Mouse (Mus musculus) erythroblast, adult 5-6 weeks (primary cell): Measurements from ENCODE around the gene Lsm7. TPM values are rescaled to one million over a fixed set of nuclear protein-coding genes. Genes with fewer than 3 reads are reported as not detected.

Experiments used
- ATAC-seq: replicated peaks from 2 replicates; pipeline ENCODE4 v1.8.0; 2016; ENCODE audit warnings: moderate number of reproducible peaks, mild to moderate bottlenecking, moderate TSS enrichment, inconsistent platforms; ENCODE audit not compliant: poor library complexity, low FRiP score, severe bottlenecking
- total RNA-seq, 2 experiments: library from RNA; stranded (forward) in 1 of 2; stranded (reverse) in 1 of 2; fragments of 150-400 nt in 1 of 2; fragments of 200-764, 138-1000 nt in 1 of 2; gene quantifications; 2 replicates each; pipeline versions ENCODE4 v1.2.3 to v1.2.4; 2015 to 2017; ENCODE audit warnings: low replicate concordance in 2 of 2

Gene Lsm7
- 27.8 and 33.2 TPM in 2 replicates for total RNA-seq (2015; ENCODE audit: low replicate concordance)
- 59.8 and 67.9 TPM in 2 replicates for total RNA-seq (2017; ENCODE audit: low replicate concordance)

DNA sequence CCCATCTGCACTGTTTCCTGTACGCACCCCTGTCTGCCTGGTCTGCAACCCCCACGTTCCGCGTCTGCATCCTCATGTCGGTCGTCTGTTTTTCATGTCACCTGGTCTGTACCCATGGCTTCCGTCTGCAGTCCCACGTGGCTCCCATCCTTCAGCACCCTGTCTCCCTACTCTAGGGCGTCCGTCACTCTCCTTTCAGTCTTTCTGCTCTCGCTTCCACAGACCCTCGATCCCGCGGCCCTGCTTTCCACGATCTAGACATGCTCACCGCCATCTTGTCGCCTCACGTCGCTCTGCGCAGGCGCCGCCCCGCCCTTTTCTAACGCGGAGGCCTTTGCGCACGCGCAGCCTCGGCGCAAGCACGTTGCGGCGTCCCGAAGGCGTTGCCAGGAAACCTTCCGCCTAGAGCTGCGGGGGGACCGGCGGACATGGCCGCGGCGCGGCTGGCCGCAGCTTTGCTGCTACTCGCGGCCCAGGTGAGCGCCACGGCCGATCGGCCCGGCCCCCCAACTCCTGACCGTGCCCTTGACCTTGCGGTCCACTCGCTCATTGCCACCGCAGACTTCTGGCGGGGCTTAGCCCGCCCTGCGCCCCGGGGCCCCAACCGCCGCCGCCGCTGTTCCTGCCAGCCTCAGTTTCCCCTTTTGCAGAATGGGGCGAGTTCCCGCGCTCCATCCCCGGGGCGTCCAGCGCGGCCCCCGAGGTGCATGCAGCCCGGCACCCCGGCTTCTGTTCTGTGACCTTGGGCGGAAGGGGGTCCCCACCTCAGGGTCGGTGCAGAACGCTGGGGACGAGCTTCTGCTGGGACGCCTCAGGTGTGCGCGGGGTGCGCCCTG lies at the start of gene Lsm7, which contains the start of gene Sppl2b:
Gene Lsm7 (minus strand): TSS at position 297 of the 836 bp plus-strand sequence.
Gene Sppl2b (plus strand): TSS at position 363 of the 836 bp plus-strand sequence.
- ATAC-seq = peak; percentile 33

DNA sequence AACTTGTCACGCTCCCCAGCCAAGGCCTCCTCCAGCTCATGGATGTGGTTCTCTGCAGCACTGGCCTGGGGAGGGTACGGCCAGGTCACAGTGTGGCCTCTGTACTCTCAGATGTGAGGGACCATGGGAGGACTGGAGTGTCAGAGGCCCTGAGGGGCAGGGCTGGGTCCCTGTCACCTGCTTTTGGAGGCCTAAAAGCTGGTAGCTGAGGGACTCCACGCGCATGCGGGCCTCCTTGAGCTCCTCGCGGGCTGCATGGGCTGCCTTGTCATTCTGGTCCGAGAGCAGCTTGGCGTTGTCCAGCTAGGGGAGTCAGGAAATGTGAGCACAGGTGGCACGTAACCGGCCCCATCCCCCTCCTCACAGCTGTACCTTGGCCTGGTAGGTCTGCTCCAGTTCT lies 49.7 kb upstream of the Lsm7 start:
- no peak for ATAC-seq

GRCm38 (mm10) chr10:80904004-80904693 lies 49.1 kb upstream of the Lsm7 start:
- no peak for ATAC-seq

DNA sequence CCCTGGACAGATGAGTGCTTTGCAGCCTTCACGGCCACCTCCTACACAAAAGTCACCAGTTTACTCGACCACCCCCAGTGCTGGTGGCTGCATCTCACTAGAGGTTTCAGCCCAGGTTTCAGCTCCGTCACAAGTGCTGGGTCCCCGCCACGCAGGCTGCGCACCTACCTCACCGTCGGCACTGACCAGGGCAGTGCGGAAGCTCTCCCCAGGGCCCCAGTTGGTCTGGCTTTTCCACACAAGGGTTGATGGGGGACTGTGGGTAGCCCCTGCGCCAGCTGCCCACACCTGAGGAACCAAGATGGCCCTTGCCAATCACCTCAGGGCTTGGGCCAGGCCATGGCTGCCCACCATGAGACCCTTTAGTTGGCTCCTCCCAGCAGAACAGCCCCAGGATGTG lies 48.3 kb upstream of the Lsm7 start:
- no peak for ATAC-seq

GRCm38 (mm10) chr10:80902273-80902940 lies 47.4 kb upstream of the Lsm7 start:
- ATAC-seq = no peak

- ATAC-seq = no peak
Observed at GRCm38 (mm10) chr10:80901409-80902272, 46.6 kb upstream of the Lsm7 start.

DNA sequence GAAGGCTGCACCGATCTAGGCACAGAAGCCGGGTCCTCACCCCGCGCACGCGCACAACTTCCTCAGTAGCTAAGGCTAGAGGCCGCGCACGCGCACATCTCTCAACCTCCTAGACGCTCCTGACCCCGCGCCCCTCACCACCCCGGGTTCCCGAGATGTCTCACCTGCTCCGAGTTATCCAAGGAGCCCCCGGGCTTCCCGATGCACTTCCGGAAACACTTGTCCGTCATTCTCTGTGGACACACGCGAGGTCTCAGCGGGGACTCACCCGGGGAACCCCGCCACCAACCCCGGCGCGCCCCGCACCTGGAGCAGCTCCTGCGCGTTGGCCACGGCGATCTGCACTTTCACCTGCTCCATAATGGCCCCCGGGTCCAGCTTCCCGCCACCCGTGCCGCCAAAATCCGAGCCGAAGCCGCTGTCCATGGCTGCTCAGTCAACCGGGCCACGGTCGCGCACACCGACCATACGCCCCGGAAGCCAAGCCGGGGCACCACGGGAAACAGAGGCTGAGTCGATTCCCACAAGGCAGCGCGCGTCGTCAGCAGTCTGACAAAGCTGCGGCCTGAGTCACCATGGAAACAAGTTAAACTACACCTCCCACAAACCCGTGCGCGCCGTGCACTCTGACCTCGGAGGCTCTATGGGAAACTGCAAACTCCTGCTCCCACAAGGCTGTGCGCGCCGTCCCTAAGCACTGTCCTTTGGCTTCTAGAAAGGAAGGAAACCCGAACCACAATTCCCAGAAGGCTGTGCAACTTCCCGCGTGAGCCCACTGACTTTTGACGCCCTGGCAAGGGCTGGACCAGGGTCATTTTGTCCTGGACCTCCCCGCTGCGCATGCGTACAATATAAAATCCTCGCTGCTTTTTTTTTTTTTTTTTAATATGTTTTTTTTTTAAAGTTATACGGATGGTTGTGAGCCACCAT lies 45.6 kb upstream of the Lsm7 start, which contains the start of gene Timm13:
Gene Timm13 (minus strand): TSS at position 652 of the 930 bp plus-strand sequence.
- ATAC-seq = peak; percentile 85

DNA sequence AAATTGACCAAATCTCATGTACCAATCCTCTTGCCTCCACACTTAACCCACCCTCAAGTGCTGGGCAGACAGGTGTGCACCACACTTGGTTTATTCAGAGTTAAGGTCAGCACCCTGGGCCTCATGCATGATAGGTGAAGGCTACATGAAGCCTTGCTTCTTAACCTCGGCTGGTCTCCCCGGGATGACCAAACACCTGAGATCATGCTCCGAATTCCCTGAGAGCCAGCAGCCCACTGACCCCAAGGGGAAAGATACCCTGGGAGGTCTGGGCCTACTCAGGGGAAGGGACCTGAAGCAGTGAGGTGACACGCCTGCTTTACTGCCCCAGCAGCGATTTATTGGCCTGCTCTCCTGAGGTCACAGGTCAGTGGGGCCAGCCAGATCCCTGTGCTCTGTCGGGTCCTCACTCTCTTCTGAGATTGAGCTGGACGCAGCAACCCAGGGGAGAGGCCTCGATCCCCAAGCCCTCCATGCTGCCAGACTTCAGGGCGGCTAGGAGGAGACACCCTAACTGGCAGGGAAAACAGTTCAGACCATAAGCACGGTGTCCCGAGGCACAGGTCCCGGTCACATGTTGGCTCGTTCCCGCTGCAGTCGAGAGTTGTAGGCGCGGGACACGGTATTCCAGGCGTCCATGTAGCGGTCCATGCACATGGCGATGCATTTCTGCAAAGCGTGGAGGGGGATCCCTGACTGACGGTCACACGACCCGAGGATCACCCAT lies 44.7 kb upstream of the Lsm7 start:
- ATAC-seq = peak; percentile 5

DNA sequence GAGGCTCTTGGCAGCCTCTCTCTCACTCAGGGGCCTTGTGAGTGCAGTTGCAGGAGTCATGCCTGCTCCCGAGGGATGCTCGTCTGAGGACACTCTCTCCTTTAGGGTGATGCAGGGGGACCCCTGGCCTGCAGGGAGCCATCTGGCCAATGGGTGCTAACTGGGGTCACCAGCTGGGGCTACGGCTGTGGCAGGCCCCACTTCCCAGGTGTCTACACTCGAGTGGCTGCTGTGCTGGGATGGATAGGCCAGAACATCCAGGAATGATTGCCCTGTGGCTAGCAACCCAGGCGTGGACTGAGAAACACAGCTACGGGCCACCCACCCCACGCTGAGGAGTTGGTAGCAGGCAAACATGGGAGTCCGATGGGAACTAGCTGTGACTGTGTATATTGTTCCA lies 44.1 kb upstream of the Lsm7 start:
- ATAC-seq = no peak

GRCm38 (mm10) chr10:80897861-80898510 lies 43.0 kb upstream of the Lsm7 start:
- ATAC-seq = no peak

- no peak for ATAC-seq
Observed at GRCm38 (mm10) chr10:80896581-80897485, 41.8 kb upstream of the Lsm7 start.

DNA sequence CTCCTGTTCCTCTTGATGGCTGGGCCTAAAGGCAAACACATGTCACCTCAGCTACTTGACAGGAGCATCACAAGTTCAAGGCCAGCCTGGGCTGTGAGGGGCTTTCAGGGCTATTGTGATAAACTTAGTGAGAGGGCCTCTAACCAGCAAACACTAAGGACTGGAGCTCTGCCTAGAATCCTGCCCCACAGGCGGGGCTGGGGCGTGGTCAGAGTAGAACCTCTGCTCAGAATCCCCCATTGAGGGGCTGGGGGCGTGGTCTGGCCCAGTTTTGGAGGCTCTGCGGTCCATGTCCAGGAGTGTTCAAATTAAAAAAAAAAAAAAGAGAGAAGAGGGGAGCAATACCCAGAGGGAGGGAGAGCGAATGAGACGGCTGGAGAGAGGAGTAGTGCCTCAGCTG lies 40.7 kb upstream of the Lsm7 start:
- no peak for ATAC-seq

GRCm38 (mm10) chr10:80895100-80895499 lies 40.1 kb upstream of the Lsm7 start:
- ATAC-seq = no peak

DNA sequence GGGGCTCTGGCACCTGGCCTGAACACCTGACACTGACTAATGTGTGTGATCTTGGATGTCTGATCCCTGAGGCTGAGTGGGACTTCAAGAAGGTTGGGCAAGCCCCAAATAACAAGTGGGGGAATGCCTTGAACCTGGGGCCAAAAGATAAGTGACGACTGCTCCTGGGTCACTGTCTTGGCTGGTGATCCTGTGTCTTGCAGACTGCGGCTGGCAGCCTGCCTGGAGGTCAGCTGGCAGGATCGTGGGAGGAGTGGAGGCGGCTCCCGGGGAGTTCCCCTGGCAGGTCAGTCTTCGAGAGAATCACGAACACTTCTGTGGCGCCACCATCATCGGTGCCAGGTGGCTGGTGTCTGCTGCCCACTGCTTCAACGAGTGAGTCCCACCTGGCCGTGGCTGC lies 32.2 kb upstream of the Lsm7 start:
- peak; percentile 41; the same call in 1 of the 2 replicates for ATAC-seq

- ATAC-seq = peak; percentile 53
Observed at GRCm38 (mm10) chr10:80881301-80881700, 26.3 kb upstream of the Lsm7 start.

DNA sequence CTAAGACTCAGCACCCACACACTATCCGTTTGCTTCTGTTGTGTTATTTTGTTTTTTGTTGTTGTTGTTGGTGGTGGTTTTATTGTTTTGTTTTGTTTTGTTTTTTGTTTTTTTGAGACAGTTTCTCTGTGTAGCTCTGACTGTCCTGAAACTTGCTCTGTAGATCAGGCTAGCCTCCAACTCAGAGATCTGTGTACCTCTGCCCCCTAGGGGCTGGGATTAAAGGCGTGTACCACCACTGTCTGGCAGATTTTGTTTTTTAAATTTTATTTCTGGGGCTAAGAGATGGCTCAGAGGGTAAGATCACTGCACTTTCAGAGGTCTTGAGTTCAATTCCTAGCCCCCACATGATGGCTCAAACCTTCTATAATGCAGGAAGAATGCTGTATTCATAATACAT lies 25.9 kb upstream of the Lsm7 start:
- ATAC-seq = no peak
